Mouse (Mus musculus) left cerebral cortex, postnatal 4 days (tissue): Measurements from ENCODE around the gene Olfr1094. TPM values are rescaled to one million over a fixed set of nuclear protein-coding genes. Genes with fewer than 3 reads are reported as not detected.

ENCODE experiments used
- DNase-seq: peaks from one replicate; pipeline ENCODE4 v3.0.0-alpha.2; 2022
- intact Hi-C: fragments of 180-260 bp; cut with DNase I; formaldehyde crosslinking; loops from one replicate; pipeline ENCODE4 v1.15.1; 2025
- total RNA-seq, 2 experiments: library from RNA; stranded (reverse); gene quantifications; 2 replicates each; pipeline ENCODE4 v1.2.3; 2021

Olfr1094 gene
- not detected for total RNA-seq

- intact Hi-C loops, result no loop called here
- no peak for DNase-seq
These were observed at the start of gene Olfr1094 for GRCm38 (mm10) chr2:86824363-86824762. TSS of gene Olfr1094 (plus strand) at chr2:86824663.

GRCm38 (mm10) chr2:86782179-86782578, 42.3 kb upstream of the Olfr1094 start, which contains the start of gene Olfr1093:
TSS of gene Olfr1093 (plus strand) at chr2:86782479.
- intact Hi-C loops, result no loop called here
- DNase-seq, result no peak

GRCm38 (mm10) chr2:86809918-86810317, 14.5 kb upstream of the Olfr1094 start, which contains the start of gene Olfr141:
TSS of gene Olfr141 (minus strand) at chr2:86810018.
- DNase-seq, result no peak
- intact Hi-C loops, result no loop called here

GRCm38 (mm10) chr2:86851596-86851995, 27.1 kb downstream of the Olfr1094 start, which contains the start of gene Olfr1095:
TSS of gene Olfr1095 (minus strand) at chr2:86851696.
- DNase-seq, result no peak
- intact Hi-C loops, result no loop called here

- DNase-seq, result no peak
- intact Hi-C loops, result loop anchor here (2.0 kb wide), 1 partner anchor 46 kb away; no protein-coding TSS in a partner anchor
These were observed 50.2 kb downstream of the Olfr1094 start, which contains the start of gene Gm13723 for GRCm38 (mm10) chr2:86874702-86875101. TSS of gene Gm13723 (minus strand) at chr2:86874802.

Other genes with a start within 250 kb of the Olfr1094 start
- gene Olfr1082, start 225.7 kb upstream of the Olfr1094 start, total RNA-seq, result not detected
- not detected for gene Olfr1084, start 184.9 kb upstream of the Olfr1094 start, total RNA-seq
- gene Olfr1085, start 162.6 kb upstream of the Olfr1094 start, total RNA-seq, result not detected
- gene Olfr1086, start 144.6 kb upstream of the Olfr1094 start, total RNA-seq, result not detected
- gene Olfr1087, start 126.3 kb upstream of the Olfr1094 start, total RNA-seq, result not detected
- gene Olfr1089, start 91.0 kb upstream of the Olfr1094 start, total RNA-seq, result not detected
- not detected for gene Olfr1090, start 65.7 kb upstream of the Olfr1094 start, total RNA-seq
- not detected for gene Olfr1093, start 42.2 kb upstream of the Olfr1094 start, total RNA-seq
- gene Olfr141, start 14.6 kb upstream of the Olfr1094 start, total RNA-seq, result not detected
- gene Olfr1095, start 27.0 kb downstream of the Olfr1094 start, total RNA-seq, result not detected
- gene Gm13723, start 50.1 kb downstream of the Olfr1094 start, total RNA-seq, result not detected
- gene Olfr1097, start 67.6 kb downstream of the Olfr1094 start, total RNA-seq, result not detected
- not detected for gene Olfr1098, start 99.9 kb downstream of the Olfr1094 start, total RNA-seq
- not detected for gene Olfr1099, start 136.0 kb downstream of the Olfr1094 start, total RNA-seq
- gene Olfr1100, start 155.3 kb downstream of the Olfr1094 start, total RNA-seq, result not detected
- gene Olfr1101, start 166.6 kb downstream of the Olfr1094 start, total RNA-seq, result not detected
- gene Olfr1102, start 173.7 kb downstream of the Olfr1094 start, total RNA-seq, result not detected
- not detected for gene Olfr1104, start 202.4 kb downstream of the Olfr1094 start, total RNA-seq
- gene Olfr1105, start 211.9 kb downstream of the Olfr1094 start, total RNA-seq, result not detected
- gene Olfr1106, start 227.6 kb downstream of the Olfr1094 start, total RNA-seq, result not detected